Mouse (Mus musculus): Measurements from ENCODE around the gene Pou3f3.

Gene Pou3f3

GRCm38 (mm10) chr1:42695578-42695915 lies at the start of gene Pou3f3:
Pou3f3 (plus strand) TSS chr1:42695768.
- DNase-seq = peak; percentile 91 to 98

GRCm38 (mm10) chr1:42648366-42648935 lies 47.1 kb upstream of the Pou3f3 start:
- DNase-seq = no peak

- no peak for DNase-seq
Observed at GRCm38 (mm10) chr1:42651461-42651860, 44.1 kb upstream of the Pou3f3 start.

- no peak for DNase-seq
Observed at GRCm38 (mm10) chr1:42667546-42667945, 28.0 kb upstream of the Pou3f3 start.

GRCm38 (mm10) chr1:42680673-42681072 lies 14.9 kb upstream of the Pou3f3 start:
- DNase-seq = no peak

- DNase-seq = no peak
Observed at GRCm38 (mm10) chr1:42681762-42682161, 13.8 kb upstream of the Pou3f3 start.

- no peak for DNase-seq
Observed at GRCm38 (mm10) chr1:42683861-42684260, 11.7 kb upstream of the Pou3f3 start.

- peak in 1 of 2 experiments; percentile 62 for DNase-seq
Observed at GRCm38 (mm10) chr1:42684345-42684744, 11.2 kb upstream of the Pou3f3 start.

GRCm38 (mm10) chr1:42684783-42685182 lies 10.8 kb upstream of the Pou3f3 start:
- peak; percentile 54 to 75 for DNase-seq

GRCm38 (mm10) chr1:42685321-42685960 lies 10.1 kb upstream of the Pou3f3 start:
- no peak for DNase-seq

GRCm38 (mm10) chr1:42686194-42687131 lies 9.1 kb upstream of the Pou3f3 start:
- peak; percentile 48 to 72 for DNase-seq

GRCm38 (mm10) chr1:42687271-42687670 lies 8.3 kb upstream of the Pou3f3 start:
- no peak for DNase-seq

GRCm38 (mm10) chr1:42687756-42688540 lies 7.6 kb upstream of the Pou3f3 start:
- no peak for DNase-seq

GRCm38 (mm10) chr1:42688541-42689125 lies 6.9 kb upstream of the Pou3f3 start:
- no peak for DNase-seq

GRCm38 (mm10) chr1:42690024-42690575 lies 5.5 kb upstream of the Pou3f3 start:
- DNase-seq = no peak

- peak; percentile 87 to 91 for DNase-seq
Observed at GRCm38 (mm10) chr1:42691202-42692170, 4.1 kb upstream of the Pou3f3 start.

- DNase-seq = no peak
Observed at GRCm38 (mm10) chr1:42692221-42692620, 3.3 kb upstream of the Pou3f3 start.

- DNase-seq = no peak
Observed at GRCm38 (mm10) chr1:42693101-42693715, 2.4 kb upstream of the Pou3f3 start.

GRCm38 (mm10) chr1:42693852-42694251 lies 1.7 kb upstream of the Pou3f3 start:
- peak in 1 of 2 experiments; percentile 56 for DNase-seq

- DNase-seq = peak; percentile 66 to 88
Observed at GRCm38 (mm10) chr1:42694290-42694664, 1.3 kb upstream of the Pou3f3 start.

All from kidney, postnatal 25 days (tissue).